Mouse (Mus musculus) embryonic fibroblast, embryonic 13.5 days (primary cell): ENCODE measurements around the gene Snx8.

Source experiments
- CTCF ChIP-seq: IDR thresholded peaks from 2 replicates; pipeline ENCODE4 v1.5.1; 2011; ENCODE audit warnings: mild to moderate bottlenecking, control low read depth, low read length, moderate library complexity, borderline replicate concordance; ENCODE audit not compliant: insufficient read depth
- POLR2A ChIP-seq: IDR thresholded peaks from 2 replicates; pipeline ENCODE4 v1.6.1; 2011; ENCODE audit warnings: low read depth, mild to moderate bottlenecking, control low read depth, low read length, moderate library complexity

DNA sequence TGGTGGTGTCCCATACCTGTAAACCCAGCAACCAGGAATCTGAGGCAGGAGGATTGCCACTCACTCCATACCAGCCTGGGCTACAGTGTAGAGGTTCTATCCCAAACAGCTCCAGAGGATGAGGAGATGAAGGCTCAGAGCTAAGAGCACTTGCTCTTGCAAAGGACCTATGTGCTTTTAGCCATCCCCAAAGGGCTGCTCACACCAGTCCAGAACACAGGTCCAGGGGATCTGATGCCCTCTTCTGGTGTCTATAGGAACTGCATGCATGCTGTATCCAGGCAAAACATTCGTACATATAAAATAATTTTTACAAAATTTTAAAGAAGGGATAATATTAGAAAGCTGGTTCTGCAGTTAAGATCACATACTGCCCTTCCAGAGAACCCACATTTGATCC is 52.4 kb downstream of the Snx8 start:
- no peak for TF ChIP-seq POLR2A
- peak; percentile 37; the same call in 1 of the 2 replicates for TF ChIP-seq CTCF
